Mouse (Mus musculus) MEL (cell line): ENCODE data around the gene Gzmm. TPM values are rescaled to one million over a fixed set of nuclear protein-coding genes. Genes with fewer than 3 reads are reported as not detected.
A peak's percentile ranks its signal among the peaks of the same experiment; 100 is the strongest.

Experiments
- DNase-seq: peaks from one replicate; pipeline ENCODE4 v3.0.0; 2011; ENCODE audit warnings: low read depth, low spot score
- H3K27ac ChIP-seq: 2 replicates; pipeline ENCODE4 v1.5.1; 2012; ENCODE audit warnings: low read depth, mild to moderate bottlenecking, control low read depth, low read length, moderate library complexity; ENCODE audit not compliant: control insufficient read depth
- H3K27me3 ChIP-seq, 2 experiments: fragments of 150-350 bp in 1 of 2; sonication (generic) in 1 of 2; 2 replicates each; pipeline ENCODE4 v1.6.1; 2012; ENCODE audit warnings: low read length in 2 of 2, mild to moderate bottlenecking in 2 of 2, improper control_type of control experiment in 1 of 2, moderate library complexity in 1 of 2; ENCODE audit not compliant: insufficient read depth in 2 of 2, control insufficient read depth in 1 of 2
- H3K36me3 ChIP-seq, 2 experiments: 2 replicates each; pipeline ENCODE4 v1.6.1; 2012 to 2014; ENCODE audit warnings: low read length in 2 of 2, improper control_type of control experiment in 1 of 2, inconsistent platforms in 1 of 2, mild to moderate bottlenecking in 1 of 2; ENCODE audit not compliant: insufficient read depth in 2 of 2, control insufficient read depth in 1 of 2
- H3K4me1 ChIP-seq, 2 experiments: fragments of 150-350 bp in 1 of 2; sonication (generic) in 1 of 2; 2 replicates each; pipeline ENCODE4 v1.6.1; 2012; ENCODE audit warnings: low read length in 2 of 2, improper control_type of control experiment in 1 of 2, mild to moderate bottlenecking in 1 of 2; ENCODE audit not compliant: insufficient read depth in 2 of 2, control insufficient read depth in 1 of 2
- H3K4me3 ChIP-seq, 2 experiments: fragments of 150-350 bp in 1 of 2; sonication (generic) in 1 of 2; 2 replicates each; pipeline ENCODE4 v1.5.1; 2012; ENCODE audit warnings: low read depth in 2 of 2, low read length in 2 of 2, mild to moderate bottlenecking in 2 of 2, moderate library complexity in 2 of 2, control low read depth in 1 of 2, improper control_type of control experiment in 1 of 2; ENCODE audit not compliant: control insufficient read depth in 1 of 2, insufficient read depth in 1 of 2
- H3K79me2 ChIP-seq: 2 replicates; pipeline ENCODE4 v1.6.1; 2012; ENCODE audit warnings: mild to moderate bottlenecking, low read length, moderate library complexity; ENCODE audit not compliant: control insufficient read depth, poor library complexity, insufficient read depth
- H3K9ac ChIP-seq: 2 replicates; pipeline ENCODE4 v1.6.1; 2012; ENCODE audit warnings: low read depth, mild to moderate bottlenecking, control low read depth, low read length, moderate library complexity; ENCODE audit not compliant: control insufficient read depth, poor library complexity, severe bottlenecking
- H3K9me3 ChIP-seq: fragments of 150-350 bp; sonication (generic); replicated peaks from 2 replicates; pipeline ENCODE4 v1.6.1; 2012; ENCODE audit warnings: mild to moderate bottlenecking, low read length, improper control_type of control experiment, moderate library complexity; ENCODE audit not compliant: insufficient read depth
- CHD1 ChIP-seq: IDR thresholded peaks from 2 replicates; pipeline ENCODE4 v1.6.1; 2012; ENCODE audit warnings: low read depth, mild to moderate bottlenecking, inconsistent platforms, low read length, improper control_type of control experiment
- CTCF ChIP-seq, 3 experiments: IDR thresholded peaks in 2 of 3; conservative IDR thresholded peaks in 1 of 3; 2 replicates each; pipeline ENCODE4 v1.5.1; 2011 to 2012; ENCODE audit warnings: low read length in 3 of 3, low read depth in 2 of 3, mild to moderate bottlenecking in 2 of 3, improper control_type of control experiment in 1 of 3, inconsistent platforms in 1 of 3, mixed read lengths in 1 of 3, moderate library complexity in 1 of 3; ENCODE audit not compliant: control insufficient read depth in 1 of 3, insufficient read depth in 1 of 3, poor library complexity in 1 of 3, severe bottlenecking in 1 of 3
- ELF1 ChIP-seq: IDR thresholded peaks from 2 replicates; pipeline ENCODE4 v1.6.1; 2014; ENCODE audit warnings: low read depth, mild to moderate bottlenecking, inconsistent platforms, low read length, improper control_type of control experiment, moderate library complexity
- ETS1 ChIP-seq: IDR thresholded peaks from 2 replicates; pipeline ENCODE4 v1.6.1; 2012; ENCODE audit warnings: low read depth, mild to moderate bottlenecking, inconsistent platforms, low read length, improper control_type of control experiment, moderate library complexity
- GABPA ChIP-seq: IDR thresholded peaks from 2 replicates; pipeline ENCODE4 v1.6.1; 2012; ENCODE audit warnings: low read depth, mild to moderate bottlenecking, inconsistent platforms, low read length, improper control_type of control experiment, moderate library complexity
- GATA1 ChIP-seq: IDR thresholded peaks from 2 replicates; pipeline ENCODE4 v1.6.1; 2011; ENCODE audit warnings: low read depth, low read length, improper control_type of control experiment
- HCFC1 ChIP-seq: IDR thresholded peaks from 2 replicates; pipeline ENCODE4 v1.6.1; 2012; ENCODE audit warnings: low read depth, mild to moderate bottlenecking, inconsistent platforms, low read length, improper control_type of control experiment, moderate library complexity
- JUND ChIP-seq: IDR thresholded peaks from 2 replicates; pipeline ENCODE4 v1.6.1; 2011; ENCODE audit warnings: low read depth, mild to moderate bottlenecking, improper control_type of control experiment, low read length
- KAT2A ChIP-seq: conservative IDR thresholded peaks from 2 replicates; pipeline ENCODE4 v1.6.1; 2012; ENCODE audit warnings: low read depth, low read length, improper control_type of control experiment, inconsistent platforms
- MAFK ChIP-seq: IDR thresholded peaks from 2 replicates; pipeline ENCODE4 v1.6.1; 2011; ENCODE audit warnings: low read depth, mild to moderate bottlenecking, low read length, improper control_type of control experiment, borderline replicate concordance
- MXI1 ChIP-seq: IDR thresholded peaks from 2 replicates; pipeline ENCODE4 v1.6.1; 2011; ENCODE audit warnings: mild to moderate bottlenecking, low read depth, low read length, improper control_type of control experiment
- POLR2AphosphoS2 ChIP-seq: IDR thresholded peaks from 2 replicates; pipeline ENCODE4 v1.6.1; 2011; ENCODE audit warnings: low read length, improper control_type of control experiment
- RAD21 ChIP-seq: IDR thresholded peaks from 2 replicates; pipeline ENCODE4 v1.6.1; 2011; ENCODE audit warnings: mild to moderate bottlenecking, low read depth, low read length, improper control_type of control experiment
- RCOR1 ChIP-seq: IDR thresholded peaks from 2 replicates; pipeline ENCODE4 v1.6.1; 2012; ENCODE audit warnings: low read depth, mild to moderate bottlenecking, inconsistent platforms, low read length, improper control_type of control experiment
- SMC3 ChIP-seq: IDR thresholded peaks from 2 replicates; pipeline ENCODE4 v1.6.1; 2011; ENCODE audit warnings: low read depth, low read length, improper control_type of control experiment
- TAL1 ChIP-seq: IDR thresholded peaks from 2 replicates; pipeline ENCODE4 v1.6.1; 2012; ENCODE audit warnings: mild to moderate bottlenecking, inconsistent platforms, low read length, moderate library complexity, mixed read lengths
- UBTF ChIP-seq: IDR thresholded peaks from 2 replicates; pipeline ENCODE4 v1.6.1; 2012; ENCODE audit warnings: low read depth, mild to moderate bottlenecking, inconsistent platforms, low read length, improper control_type of control experiment, moderate library complexity, borderline replicate concordance; ENCODE audit not compliant: insufficient read depth
- USF1 ChIP-seq: IDR thresholded peaks from 2 replicates; pipeline ENCODE4 v1.6.1; 2014; ENCODE audit warnings: low read depth, mild to moderate bottlenecking, inconsistent platforms, low read length, improper control_type of control experiment, moderate library complexity
- ZC3H11A ChIP-seq: IDR thresholded peaks from 2 replicates; pipeline ENCODE4 v1.6.1; 2012; ENCODE audit warnings: low read depth, mild to moderate bottlenecking, inconsistent platforms, low read length, improper control_type of control experiment
- ZKSCAN1 ChIP-seq: IDR thresholded peaks from 2 replicates; pipeline ENCODE4 v1.6.1; 2012; ENCODE audit warnings: low read depth, mild to moderate bottlenecking, inconsistent platforms, low read length, improper control_type of control experiment, moderate library complexity
- ZNF384 ChIP-seq: IDR thresholded peaks from 2 replicates; pipeline ENCODE4 v1.6.1; 2012; ENCODE audit warnings: low read depth, mild to moderate bottlenecking, inconsistent platforms, low read length, improper control_type of control experiment
- polyA plus RNA-seq, 2 experiments: library from polyadenylated mRNA; stranded (reverse) in 1 of 2; unstranded in 1 of 2; fragments of >175 nt in 1 of 2; fragments of >200 nt in 1 of 2; gene quantifications; 2 replicates each; pipeline versions ENCODE4 v1.2.1 to v1.2.4; 2012; ENCODE audit warnings: low replicate concordance in 2 of 2, low read depth in 1 of 2; ENCODE audit not compliant: insufficient read length in 2 of 2, insufficient read depth in 1 of 2, missing spikeins in 1 of 2
- total RNA-seq: library from RNA; depleted of rRNA; stranded (reverse); fragments of 300-350 nt; gene quantifications from 2 replicates; pipeline ENCODE4 v1.2.3, GENCODE M21; 2012

Gene Gzmm
- total and polyA plus RNA-seq, 3 experiments: 2.3 to 2.5 TPM; not detected in 1

GRCm38 (mm10) chr10:79683726-79684640, 4.8 kb upstream of the Gzmm start:
- Histone ChIP-seq H3K4me1 (peaks cover 6 to 19% of the 10 kb centered on the region in 2 experiments; a peak in 3 of 4 replicates), H3K36me3 (peaks cover 3 to 4% of the 10 kb centered on the region in 2 experiments; a peak in 2 of 4 replicates), H3K9ac (peak overlapping the region; percentile 96), H3K9me3 (no peaks in the 10 kb centered on the region), H3K79me2 (peaks cover 32% of the 10 kb centered on the region), H3K4me3 (peak overlapping the region; percentile 96 to 98), H3K27ac (no peak overlapping the region), H3K27me3 (no peaks in the 10 kb centered on the region)
- DNase-seq: no peak
- TF ChIP-seq MXI1 (no peak), ZNF384 (no peak), HCFC1 (no peak), USF1 (peak; percentile 49; the same call in 1 of the 2 replicates)

- TF ChIP-seq MXI1: no peak
- TF ChIP-seq CTCF (IDR thresholded peaks at IDR 0.05 in 2 of 3, conservative IDR thresholded peaks at IDR 0.05 in 1 of 3; ENCODE audit: control insufficient read depth in 1 of 3, insufficient read depth in 1 of 3, low read depth in 2 of 3, low read length in 3 of 3, poor library complexity in 1 of 3, severe bottlenecking in 1 of 3): no peak
- no peak for TF ChIP-seq CHD1
- TF ChIP-seq UBTF: no peak
- TF ChIP-seq, all 39 proteins: peak for 0
- Histone ChIP-seq H3K4me1 (peaks cover 6 to 19% of the 10 kb centered on the region in 2 experiments; a peak in 3 of 4 replicates), H3K9ac (no peak overlapping the region), H3K36me3 (peaks cover 3 to 4% of the 10 kb centered on the region in 2 experiments; a peak in 2 of 4 replicates), H3K27me3 (no peaks in the 10 kb centered on the region), H3K4me3 (no peak overlapping the region), H3K79me2 (peaks cover 32% of the 10 kb centered on the region), H3K27ac (no peak overlapping the region), H3K9me3 (no peaks in the 10 kb centered on the region)
- no peak for DNase-seq
Observed at GRCm38 (mm10) chr10:79684770-79685600, 3.8 kb upstream of the Gzmm start.

GRCm38 (mm10) chr10:79686219-79686618, 2.6 kb upstream of the Gzmm start:
- Histone ChIP-seq H3K27ac (no peak overlapping the region), H3K9me3 (no peaks in the 10 kb centered on the region), H3K79me2 (peaks cover 32% of the 10 kb centered on the region), H3K36me3 (peaks cover 3 to 4% of the 10 kb centered on the region in 2 experiments; a peak in 2 of 4 replicates), H3K4me3 (no peak overlapping the region), H3K27me3 (no peaks in the 10 kb centered on the region), H3K4me1 (peaks cover 2 to 13% of the 10 kb centered on the region in 2 experiments; a peak in 3 of 4 replicates), H3K9ac (no peak overlapping the region)
- no peak for DNase-seq
- no peak for TF ChIP-seq SMC3
- no peak for TF ChIP-seq UBTF
- TF ChIP-seq GATA1: no peak
- TF ChIP-seq POLR2AphosphoS2: no peak
- no peak for TF ChIP-seq USF1
- TF ChIP-seq ETS1: no peak
- TF ChIP-seq GABPA: no peak
- no peak for TF ChIP-seq ZC3H11A
- TF ChIP-seq CHD1: no peak
- TF ChIP-seq ELF1: no peak
- no peak for TF ChIP-seq MAFK
- no peak for TF ChIP-seq JUND
- no peak for TF ChIP-seq TAL1
- no peak for TF ChIP-seq KAT2A
- no peak for TF ChIP-seq RAD21
- no peak for TF ChIP-seq RCOR1
- no peak for TF ChIP-seq ZKSCAN1
